Mouse (Mus musculus) gastrocnemius, adult 8-10 months (tissue): ENCODE measurements around the gene Pcna. TPM values are rescaled to one million over a fixed set of nuclear protein-coding genes. Genes with fewer than 3 reads are reported as not detected.
A peak's percentile ranks its signal among the peaks of the same experiment; 100 is the strongest.
"Not testable (repeated sequence)": the region's sequence is repeated elsewhere in the genome, so short reads cannot be mapped to it uniquely, and the experiment has no call there.

Experiments
- DNase-seq, 2 experiments: peaks; one replicate each; pipeline ENCODE4 v3.0.0; 2022; ENCODE audit warnings: low spot score in 2 of 2
- total RNA-seq, 4 experiments: library from RNA; stranded (reverse); gene quantifications; 2 replicates each; pipeline ENCODE4 v1.2.4; 2022

Pcna gene
- 10 to 100 TPM; 19.1 to 21.7 (median 20.9) TPM for total RNA-seq

GRCm38 (mm10) chr2:132252542-132253528, at the start of gene Pcna:
Gene Pcna (minus strand): TSS chr2:132253314.
- DNase-seq = peak; percentile 94 to 96

DNA sequence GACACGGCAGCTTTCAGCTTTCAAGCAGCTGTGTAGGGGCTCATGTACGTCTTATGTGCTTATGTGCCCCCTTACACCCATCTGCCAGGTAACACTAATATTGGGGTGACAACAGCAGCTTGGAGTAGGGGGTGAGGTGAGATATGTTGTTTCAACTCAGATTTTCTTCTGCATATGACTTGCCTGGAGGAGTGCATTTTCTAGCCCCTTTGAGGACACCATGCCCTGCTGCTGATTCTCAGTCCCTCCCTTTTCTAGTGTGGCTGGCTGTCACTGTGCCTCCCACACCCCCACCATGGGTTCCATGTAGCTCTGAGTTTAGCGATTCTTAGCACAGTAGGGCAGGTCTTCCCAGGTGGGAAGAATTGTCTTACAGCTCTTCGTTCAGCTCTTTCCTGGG, 48.3 kb upstream of the Pcna start:
- DNase-seq = no peak

GRCm38 (mm10) chr2:132298250-132298649, 45.1 kb upstream of the Pcna start:
- no peak for DNase-seq

- DNase-seq = no peak
These were observed 40.8 kb upstream of the Pcna start for GRCm38 (mm10) chr2:132293694-132294450.

GRCm38 (mm10) chr2:132292083-132292482, 39.0 kb upstream of the Pcna start:
- DNase-seq = no peak

- peak; percentile 46 to 71 for DNase-seq
These were observed 38.2 kb upstream of the Pcna start for GRCm38 (mm10) chr2:132291265-132291664.

DNA sequence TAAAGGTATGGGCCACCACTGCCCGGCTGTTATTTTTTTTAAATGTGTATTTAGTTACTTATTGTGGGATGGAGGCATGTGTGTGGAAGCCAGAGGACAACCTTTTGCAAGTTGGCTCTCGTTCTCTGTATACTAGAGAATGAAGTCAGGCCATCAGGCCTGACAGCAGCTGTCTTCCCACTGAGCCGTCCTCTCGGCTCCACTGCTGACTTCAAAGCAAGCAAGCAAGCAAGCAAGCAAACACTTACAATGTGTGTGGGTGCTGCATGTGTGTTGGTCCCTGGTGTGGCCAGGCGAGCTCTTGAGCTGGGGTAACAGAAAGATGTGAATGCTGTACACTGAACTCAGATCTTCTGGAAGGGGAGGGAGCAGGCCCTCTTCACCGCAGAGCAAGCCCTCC, 37.7 kb upstream of the Pcna start:
- DNase-seq = no peak

- DNase-seq = not testable (repeated sequence)
These were observed 36.1 kb upstream of the Pcna start for GRCm38 (mm10) chr2:132289213-132289612.

- no peak for DNase-seq
These were observed 33.4 kb upstream of the Pcna start for GRCm38 (mm10) chr2:132286376-132287076.

DNA sequence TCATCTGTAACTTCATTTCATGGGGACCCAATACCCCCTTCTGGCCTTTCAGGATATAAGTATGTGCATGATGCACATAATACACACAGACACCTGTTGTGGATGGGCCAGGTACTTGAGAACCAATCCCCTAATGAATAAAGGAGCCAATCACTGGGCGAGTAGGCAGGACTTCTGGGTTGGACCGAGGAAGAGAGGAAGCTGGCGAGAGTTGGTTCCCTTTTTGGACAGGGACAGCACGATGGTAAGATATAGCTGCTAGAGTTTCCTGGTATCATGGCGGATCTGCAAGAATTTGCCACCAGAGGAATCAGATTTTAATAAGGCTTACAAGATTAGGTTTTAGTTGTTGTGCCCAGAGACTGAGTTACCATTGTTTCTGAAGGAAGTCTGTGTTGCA, 32.6 kb upstream of the Pcna start:
- DNase-seq = not testable (repeated sequence)

- DNase-seq = no peak
These were observed 31.5 kb upstream of the Pcna start for GRCm38 (mm10) chr2:132284492-132285139.

DNA sequence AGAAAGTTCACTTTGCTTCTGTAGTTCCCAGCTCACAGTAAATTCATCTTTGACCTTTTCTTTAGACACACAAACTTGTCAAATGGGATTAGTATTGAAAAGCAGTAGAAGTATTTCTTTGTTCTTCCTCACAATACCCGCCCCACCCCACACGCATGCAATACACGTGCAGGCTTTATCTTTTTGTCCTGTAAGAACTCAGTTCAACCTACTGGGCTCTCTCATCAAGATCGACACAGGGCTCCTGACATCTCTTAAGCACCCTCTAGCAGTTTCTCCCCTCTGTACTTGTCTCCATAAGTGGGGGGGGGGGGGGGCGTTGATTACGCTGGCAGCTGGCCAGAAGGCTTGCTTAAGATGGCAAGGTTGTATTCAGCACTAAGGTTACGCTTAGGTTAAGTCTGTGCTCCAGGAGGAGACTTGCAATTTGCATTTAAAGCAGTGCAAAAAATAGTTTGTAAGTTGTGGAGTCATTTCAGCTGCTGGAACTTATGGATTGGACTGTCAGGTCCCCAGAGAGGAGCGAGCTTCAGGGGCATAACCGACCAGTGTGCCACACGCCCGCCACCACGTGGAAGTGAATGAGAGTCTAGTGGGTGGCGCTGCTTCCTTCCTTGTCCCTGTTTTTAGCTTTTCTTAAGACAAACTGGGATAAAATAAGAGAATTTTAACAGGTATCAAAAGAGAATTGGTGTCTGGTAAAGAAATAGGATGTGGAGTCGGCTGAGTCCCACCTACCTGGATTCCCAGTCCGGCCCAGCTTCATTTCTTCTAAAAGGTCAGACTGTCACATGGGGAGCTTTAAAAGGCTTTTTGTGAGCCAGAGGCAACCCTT, 30.3 kb upstream of the Pcna start:
- no peak for DNase-seq

DNA sequence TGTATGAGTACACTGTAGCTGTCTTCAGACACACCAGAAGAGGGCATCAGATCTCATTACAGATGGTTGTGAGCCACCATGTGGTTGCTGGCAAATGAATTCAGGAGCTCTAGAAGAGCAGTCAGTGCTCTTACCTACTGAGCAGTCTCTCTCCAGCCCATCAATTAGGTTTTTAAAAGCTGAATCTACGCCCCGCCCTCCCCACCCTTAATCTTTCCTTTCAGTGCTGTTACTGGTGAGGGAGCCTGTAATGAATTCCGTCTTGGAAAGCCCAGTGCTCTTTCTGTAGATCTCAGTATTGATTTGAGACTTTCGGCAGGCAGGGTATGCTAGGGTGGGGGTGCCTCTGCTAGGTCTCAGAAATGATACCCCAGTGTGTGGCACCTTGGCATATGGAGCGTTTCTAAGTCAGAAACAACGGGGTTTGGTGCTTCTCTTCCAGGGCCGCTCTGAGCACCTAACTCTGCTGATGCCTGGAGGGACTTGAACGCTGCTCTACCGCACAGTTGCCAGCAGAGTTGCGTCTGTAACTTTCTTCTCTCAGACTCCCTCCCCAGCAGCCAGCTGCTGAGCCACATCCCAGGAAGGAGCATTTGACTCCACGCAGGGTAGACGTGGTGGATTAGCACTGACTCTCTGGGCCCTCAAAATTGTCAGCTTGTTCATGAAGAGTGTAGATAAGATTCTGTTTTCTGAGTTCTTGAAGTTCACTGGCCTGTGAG, 29.5 kb upstream of the Pcna start:
- no peak for DNase-seq

- no peak for DNase-seq
These were observed 28.7 kb upstream of the Pcna start for GRCm38 (mm10) chr2:132281560-132282452.

GRCm38 (mm10) chr2:132280518-132281120, 27.5 kb upstream of the Pcna start:
- DNase-seq = no peak

- no peak for DNase-seq
These were observed 26.9 kb upstream of the Pcna start for GRCm38 (mm10) chr2:132279978-132280377.

DNA sequence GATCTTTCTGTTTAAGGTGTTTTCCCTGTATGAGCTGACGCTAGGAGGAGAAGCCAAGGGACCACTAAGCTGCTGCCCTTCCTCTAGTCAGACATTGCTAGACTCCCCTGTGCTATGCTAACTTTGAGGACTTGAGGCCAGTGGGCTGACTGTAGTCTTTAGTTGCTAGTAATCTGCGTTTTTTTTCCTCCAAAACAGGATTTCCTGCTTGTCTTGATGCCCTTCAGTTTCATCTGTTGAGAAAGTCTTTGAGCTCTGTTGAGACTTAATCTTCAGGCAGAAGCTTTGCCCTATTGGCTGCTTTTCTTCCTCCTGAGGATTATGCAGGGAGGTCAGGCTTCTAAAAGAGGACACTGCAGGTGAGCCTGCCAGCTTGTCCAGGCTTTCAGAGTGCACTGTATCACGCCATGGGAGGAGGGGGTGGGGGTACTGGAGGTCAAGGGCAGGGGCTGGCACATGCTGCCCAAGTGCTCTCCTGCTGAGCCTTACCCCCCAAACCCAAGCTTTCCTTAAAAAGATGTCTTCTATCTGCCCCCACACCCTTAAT, 26.3 kb upstream of the Pcna start:
- no peak for DNase-seq
